Mouse (Mus musculus) heart, postnatal 0 days (tissue): ENCODE measurements around the gene Gm42906. TPM values are rescaled to one million over a fixed set of nuclear protein-coding genes. Genes with fewer than 3 reads are reported as not detected.

Source experiments
- ATAC-seq: fragments of 200-750 bp; cut with Nextera tagmentation; 2 replicates; pipeline ENCODE4 v1.8.0; 2017; ENCODE audit warnings: low read depth, moderate number of reproducible peaks, moderate library complexity; ENCODE audit not compliant: insufficient read depth
- DNase-seq: peaks from one replicate; pipeline ENCODE4 v3.0.0-alpha.2; 2016; ENCODE audit warnings: low spot score
- H3K27ac ChIP-seq: fragments of 300-500 bp; sonication (generic); 2 replicates; pipeline ENCODE4 v1.5.1; 2014; ENCODE audit warnings: low read depth, mild to moderate bottlenecking
- H3K27me3 ChIP-seq: fragments of 300-500 bp; sonication (generic); 2 replicates; pipeline ENCODE4 v1.6.1; 2014; ENCODE audit warnings: low read length, mixed read lengths; ENCODE audit not compliant: control insufficient read depth, insufficient read depth
- H3K36me3 ChIP-seq: fragments of 300-500 bp; sonication (generic); replicated peaks from 2 replicates; pipeline ENCODE4 v1.6.1; 2014; ENCODE audit warnings: low read length, mixed read lengths; ENCODE audit not compliant: control insufficient read depth, insufficient read depth
- H3K4me1 ChIP-seq: fragments of 300-500 bp; sonication (generic); 2 replicates; pipeline ENCODE4 v1.6.1; 2014; ENCODE audit warnings: antibody characterized with exemption; ENCODE audit not compliant: control insufficient read depth, insufficient read depth
- H3K4me2 ChIP-seq: fragments of 300-500 bp; sonication (generic); 2 replicates; pipeline ENCODE4 v1.6.1; 2014; ENCODE audit warnings: low read depth, mild to moderate bottlenecking, low read length, moderate library complexity
- H3K4me3 ChIP-seq: fragments of 300-500 bp; sonication (generic); 2 replicates; pipeline ENCODE4 v1.5.1; 2014; ENCODE audit warnings: low read depth, low read length
- H3K9ac ChIP-seq: fragments of 300-500 bp; sonication (generic); replicated peaks from 2 replicates; pipeline ENCODE4 v1.6.1; 2014; ENCODE audit warnings: low read depth, low read length, mixed read lengths
- H3K9me3 ChIP-seq: fragments of 300-500 bp; sonication (generic); replicated peaks from 2 replicates; pipeline ENCODE4 v1.6.1; 2016; ENCODE audit warnings: low read length; ENCODE audit not compliant: control insufficient read depth
- CTCF ChIP-seq: IDR thresholded peaks from 2 replicates; pipeline ENCODE4 v1.5.1; 2016; ENCODE audit warnings: antibody characterized with exemption, control low read depth, low read depth
- EP300 ChIP-seq: IDR thresholded peaks from 2 replicates; pipeline ENCODE4 v1.6.1; 2016; ENCODE audit warnings: antibody characterized with exemption, low read depth
- WGBS: fragments of 180-500 bp; shearing (Covaris S2); extraction: QIAGEN DNeasy Blood & Tissue Kit; methylation state at CpG from one replicate; pipeline ENCODE4 v1.1.7; 2014; 5-methylcytosine and 5-hydroxymethylcytosine counted together
- polyA plus RNA-seq: library from polyadenylated mRNA; unstranded; fragments of >200 nt; fragmentation: Nextera tagmentation; extraction: Ambion mirVana; gene quantifications from 2 replicates; pipeline ENCODE4 v1.2.1, GENCODE M21; 2015
- total RNA-seq: library from RNA; depleted of rRNA; stranded (reverse); fragments of >200 nt; gene quantifications from 2 replicates; pipeline ENCODE4 v1.2.3, GENCODE M21; 2014; ENCODE audit warnings: low replicate concordance

Gm42906 gene
- total and polyA plus RNA-seq, 2 experiments from 2014 or later: not detected

DNA sequence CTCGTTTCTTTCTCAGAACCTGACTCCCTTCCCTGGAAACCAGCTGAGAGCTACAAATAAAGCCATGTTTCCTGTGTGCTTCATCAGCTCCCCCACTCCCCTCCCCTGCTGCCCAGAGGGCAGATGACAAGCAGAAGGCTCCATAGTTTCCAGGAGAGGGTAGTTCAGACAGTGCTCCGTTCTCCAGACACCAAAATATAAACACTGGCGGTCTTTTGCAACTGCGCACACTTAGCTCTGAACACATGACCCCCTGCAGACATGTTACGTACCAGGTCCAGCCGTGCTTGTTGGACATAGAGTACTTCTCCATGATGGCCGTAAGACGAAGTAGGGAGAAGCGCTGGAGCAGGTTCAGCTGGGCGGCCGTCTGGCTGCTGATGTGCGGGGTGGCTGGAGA is 367.5 kb downstream of the Gm42906 start:
- no peak for DNase-seq
- Histone ChIP-seq H3K36me3 (peaks cover 26% of the 10 kb centered on the region), H3K4me3 (no peak overlapping the region), H3K27ac (peak overlapping the region; percentile 14; the same call in 1 of the 2 replicates), H3K27me3 (no peaks in the 10 kb centered on the region), H3K9ac (no peak overlapping the region), H3K4me1 (peaks cover 10% of the 10 kb centered on the region; the same call in 1 of the 2 replicates), H3K9me3 (0 out of 2 replicates have a peak, but pooled peaks cover 8% of the 10 kb centered on the region), H3K4me2 (no peak overlapping the region)
- TF ChIP-seq EP300: no peak
- TF ChIP-seq CTCF: no peak
- WGBS: 71% methylated on average over 12 of the region's 12 CpGs
- no peak; the same call in 1 of the 2 replicates for ATAC-seq

DNA sequence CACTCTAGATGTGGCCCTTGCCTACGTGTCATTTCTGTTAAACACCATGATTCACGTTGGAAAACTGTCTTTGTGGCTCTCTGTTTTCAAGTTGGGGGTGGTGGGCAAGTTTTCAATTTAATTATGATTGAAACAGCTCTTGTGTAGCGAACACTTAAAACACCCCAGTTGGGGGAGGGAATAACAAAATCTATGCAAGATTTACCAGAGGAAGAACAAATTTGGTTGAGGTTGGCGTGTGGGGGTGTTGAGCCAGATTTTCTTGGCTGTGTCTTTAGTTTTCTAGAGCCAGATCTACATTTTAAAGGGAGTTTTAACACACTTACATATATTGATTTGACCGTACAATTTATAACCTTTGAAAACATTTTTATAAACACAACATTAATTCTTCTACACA is 368.2 kb downstream of the Gm42906 start:
- DNase-seq (no peak), ATAC-seq (no peak)
- no peak overlapping the region for H3K9ac ChIP-seq
- H3K4me3 ChIP-seq: no peak overlapping the region
- WGBS: 86% methylated on average over 5 of the region's 5 CpGs
- no peak overlapping the region for H3K4me2 ChIP-seq
- 0 out of 2 replicates have a peak, but pooled peaks cover 8% of the 10 kb centered on the region for H3K9me3 ChIP-seq
- peaks cover 30% of the 10 kb centered on the region for H3K36me3 ChIP-seq
- 0 out of 2 replicates have a peak, but pooled peaks cover 10% of the 10 kb centered on the region for H3K4me1 ChIP-seq
- H3K27me3 ChIP-seq: no peaks in the 10 kb centered on the region
- no peak for TF ChIP-seq EP300
- no peak for TF ChIP-seq CTCF
- no peak overlapping the region for H3K27ac ChIP-seq

DNA sequence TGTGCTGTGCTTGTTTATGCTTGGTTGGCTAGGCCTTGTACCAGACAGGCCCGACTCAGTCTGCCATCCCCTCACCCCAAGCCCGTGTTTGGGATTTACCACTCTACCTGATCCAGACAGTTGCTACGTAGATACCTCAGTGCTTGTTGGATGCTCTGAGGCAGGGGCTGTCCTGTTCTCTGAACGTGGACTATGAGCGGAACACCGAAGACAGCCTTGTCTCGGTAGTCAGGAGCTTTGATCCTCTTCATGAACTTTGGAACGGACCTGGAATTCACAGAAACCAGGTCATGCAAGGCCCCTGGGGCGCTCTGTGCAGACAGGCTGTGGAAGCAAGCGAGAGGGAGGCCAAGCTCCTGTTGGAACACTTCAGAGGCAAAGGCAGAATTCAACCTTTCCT is 368.6 kb downstream of the Gm42906 start:
- no peak overlapping the region for H3K4me2 ChIP-seq
- no peaks in the 10 kb centered on the region for H3K27me3 ChIP-seq
- no peak overlapping the region for H3K4me3 ChIP-seq
- no peak for DNase-seq
- 0 out of 2 replicates have a peak, but pooled peaks cover 10% of the 10 kb centered on the region for H3K4me1 ChIP-seq
- no peak for ATAC-seq
- H3K27ac ChIP-seq: 0 out of 2 replicates have a peak overlapping the region, but pooled peaks have one; percentile 11
- 87% methylated on average over 10 of the region's 10 CpGs for WGBS
- H3K9me3 ChIP-seq: 0 out of 2 replicates have a peak, but pooled peaks cover 8% of the 10 kb centered on the region
- H3K9ac ChIP-seq: no peak overlapping the region
- TF ChIP-seq CTCF: no peak
- TF ChIP-seq EP300: no peak
- H3K36me3 ChIP-seq: peaks cover 30% of the 10 kb centered on the region

DNA sequence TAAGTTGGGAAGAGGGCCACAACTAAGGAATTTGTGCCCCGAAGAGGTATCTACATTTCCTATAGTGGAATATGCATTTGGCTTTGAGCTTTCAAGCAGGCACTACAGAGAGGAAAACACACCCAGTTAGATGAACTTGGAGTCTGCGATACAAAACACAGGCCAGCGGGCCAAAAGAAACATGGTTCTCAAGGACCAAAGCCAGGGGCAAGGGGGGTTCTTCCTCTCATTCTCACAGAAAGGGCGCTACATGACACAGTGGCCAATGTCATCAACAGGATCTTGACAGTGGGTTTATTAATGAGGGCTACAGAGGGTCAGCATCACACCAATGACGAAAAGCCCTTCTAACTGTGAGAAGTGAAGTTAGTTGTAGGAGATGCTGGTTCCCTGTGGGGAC is 370.2 kb downstream of the Gm42906 start:
- peaks cover 22% of the 10 kb centered on the region for H3K36me3 ChIP-seq
- peak overlapping the region; percentile 75; the same call in 1 of the 2 replicates for H3K27ac ChIP-seq
- WGBS: 65% methylated on average over 5 of the region's 5 CpGs
- H3K4me2 ChIP-seq: no peak overlapping the region
- TF ChIP-seq CTCF (no peak), EP300 (no peak)
- no peak overlapping the region for H3K4me3 ChIP-seq
- no peak overlapping the region for H3K9ac ChIP-seq
- no peaks in the 10 kb centered on the region for H3K27me3 ChIP-seq
- no peak for ATAC-seq
- H3K4me1 ChIP-seq: 0 out of 2 replicates have a peak, but pooled peaks cover 10% of the 10 kb centered on the region
- H3K9me3 ChIP-seq: 0 out of 2 replicates have a peak, but pooled peaks cover 8% of the 10 kb centered on the region
- DNase-seq: no peak

DNA sequence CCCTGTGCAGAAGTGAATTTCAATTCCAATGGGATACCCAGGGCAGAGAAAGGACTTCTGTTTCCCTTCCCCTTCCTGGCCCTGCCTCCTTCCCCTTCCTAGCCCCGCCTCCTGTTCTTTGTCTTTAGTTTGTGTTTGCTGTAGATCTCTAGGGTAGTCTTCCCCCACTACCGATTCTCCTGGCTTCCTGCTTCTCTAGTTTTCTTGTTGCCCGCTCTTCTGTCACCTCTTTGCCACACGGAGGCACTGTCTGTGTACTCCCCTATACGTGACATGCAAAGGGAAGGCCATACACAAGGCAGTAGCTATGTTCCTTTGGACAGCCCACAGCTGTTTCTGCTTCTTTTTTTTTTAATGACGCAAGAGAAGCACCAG is 371.1 kb downstream of the Gm42906 start:
- WGBS: 40% methylated on average over 6 of the region's 6 CpGs
- 0 out of 2 replicates have a peak, but pooled peaks cover 10% of the 10 kb centered on the region for H3K4me1 ChIP-seq

More for the DNA sequence above, 371.1 kb downstream of the Gm42906 start:
- Histone ChIP-seq H3K27me3 (no peaks in the 10 kb centered on the region), H3K36me3 (peaks cover 19% of the 10 kb centered on the region), H3K9me3 (0 out of 2 replicates have a peak, but pooled peaks cover 4% of the 10 kb centered on the region), H3K9ac (no peak overlapping the region), H3K4me2 (no peak overlapping the region), H3K27ac (peak overlapping the region; percentile 75), H3K4me3 (no peak overlapping the region)
- peak; percentile 78 for ATAC-seq
- TF ChIP-seq CTCF (peak; percentile 63), EP300 (no peak)
- DNase-seq: peak; percentile 81
